Mouse (Mus musculus) embryonic fibroblast, embryonic 13.5 days (primary cell): ENCODE measurements around the gene Slc9a8. TPM values are rescaled to one million over a fixed set of nuclear protein-coding genes. Genes with fewer than 3 reads are reported as not detected.

Experiments used
- H3K27ac ChIP-seq: 2 replicates; pipeline ENCODE4 v1.5.1; 2012; ENCODE audit warnings: low read length, control low read depth, inconsistent platforms; ENCODE audit not compliant: insufficient read depth
- H3K4me1 ChIP-seq: 2 replicates; pipeline ENCODE4 v1.6.1; 2011; ENCODE audit warnings: low read length; ENCODE audit not compliant: control insufficient read depth, insufficient read depth
- H3K4me3 ChIP-seq: 2 replicates; pipeline ENCODE4 v1.5.1; 2011; ENCODE audit warnings: mild to moderate bottlenecking, control low read depth, low read length; ENCODE audit not compliant: insufficient read depth
- CTCF ChIP-seq: IDR thresholded peaks from 2 replicates; pipeline ENCODE4 v1.5.1; 2011; ENCODE audit warnings: mild to moderate bottlenecking, control low read depth, low read length, moderate library complexity, borderline replicate concordance; ENCODE audit not compliant: insufficient read depth
- POLR2A ChIP-seq: IDR thresholded peaks from 2 replicates; pipeline ENCODE4 v1.6.1; 2011; ENCODE audit warnings: low read depth, mild to moderate bottlenecking, control low read depth, low read length, moderate library complexity
- polyA plus RNA-seq: library from polyadenylated mRNA; stranded (reverse); fragments of >200 nt; gene quantifications from 2 replicates; pipeline ENCODE4 v1.2.4, GENCODE M21; 2011; ENCODE audit warnings: low read depth; ENCODE audit not compliant: missing spikeins, insufficient read length

The Slc9a8 gene
- polyA plus RNA-seq, 1 experiment: 38.0 TPM

DNA sequence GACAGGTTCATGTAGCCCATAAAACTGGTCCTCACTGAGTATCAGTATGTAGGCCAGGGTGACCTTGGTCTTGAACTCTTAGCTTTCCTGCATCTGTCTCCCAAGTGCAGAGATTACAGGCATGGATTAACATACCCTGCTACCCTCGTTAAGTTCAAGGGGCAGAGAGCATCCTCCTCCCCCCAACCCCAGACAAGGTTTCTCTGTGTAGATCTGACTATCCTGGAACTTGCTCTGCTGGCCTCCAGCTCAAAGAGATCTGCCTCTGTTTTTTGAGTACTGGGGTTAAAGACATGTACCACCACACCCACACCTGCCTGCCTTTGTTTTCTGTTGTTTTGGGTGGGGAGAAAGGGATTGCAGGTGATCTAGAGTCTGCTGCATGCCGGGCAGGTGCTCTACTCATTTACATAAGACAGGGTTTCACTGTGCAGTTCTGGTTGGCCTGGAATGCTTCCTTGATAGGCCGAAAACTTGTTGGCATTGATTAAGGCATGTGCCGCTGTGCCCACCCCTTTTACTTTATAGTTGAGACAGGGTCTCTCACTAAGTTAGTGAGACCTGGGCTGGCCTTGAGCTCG is 1.6 kb downstream of the Slc9a8 start:
- Histone ChIP-seq H3K27ac (no peak overlapping the region), H3K4me3 (no peak overlapping the region)
- TF ChIP-seq POLR2A (no peak), CTCF (no peak)

DNA sequence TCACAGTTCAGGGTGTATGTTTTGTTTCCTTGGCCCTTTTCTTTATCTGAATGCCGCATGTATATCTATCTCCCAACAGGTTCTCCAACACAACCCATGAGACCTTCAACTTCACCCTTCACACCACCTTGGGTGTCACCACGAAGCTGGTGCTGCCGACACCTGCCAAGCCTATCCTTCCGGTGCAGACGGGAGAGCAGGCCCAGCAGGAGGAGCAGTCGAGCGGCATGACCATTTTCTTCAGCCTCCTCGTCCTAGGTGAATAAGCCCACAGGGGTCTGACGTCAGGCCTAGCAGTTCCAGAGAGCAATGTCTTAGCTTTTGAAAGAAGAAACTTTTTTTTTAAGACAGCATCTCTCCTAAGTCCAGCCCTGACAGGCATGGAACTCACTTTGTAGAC is 2.5 kb downstream of the Slc9a8 start:
- peaks cover 4% of the 10 kb centered on the region for H3K4me1 ChIP-seq
- H3K27ac ChIP-seq: no peak overlapping the region
- TF ChIP-seq CTCF (no peak), POLR2A (no peak)
- H3K4me3 ChIP-seq: no peak overlapping the region

More for the DNA sequence above, 1.6 kb downstream of the Slc9a8 start:
- peaks cover 4% of the 10 kb centered on the region for H3K4me1 ChIP-seq

DNA sequence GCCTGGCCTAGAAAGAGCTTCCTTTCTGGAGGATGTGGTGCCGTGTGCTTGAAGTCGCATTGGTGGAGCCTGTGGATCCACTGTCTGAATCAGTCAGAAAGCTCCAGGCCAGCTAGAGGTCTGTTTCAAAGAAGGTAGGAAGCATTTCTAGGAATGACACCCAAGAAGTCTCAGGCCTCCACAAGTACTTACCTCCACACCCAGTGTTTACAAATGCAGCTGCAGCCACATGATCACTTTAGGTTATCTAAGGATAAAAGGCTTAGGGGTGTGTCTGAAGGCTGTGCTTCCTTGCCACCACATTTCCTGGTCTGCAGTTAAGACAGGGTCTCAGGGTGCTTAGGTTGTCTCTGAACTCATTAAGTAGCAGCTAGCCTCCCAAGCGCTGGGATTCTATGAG is 3.0 kb downstream of the Slc9a8 start:
- TF ChIP-seq CTCF (no peak), POLR2A (no peak)
- Histone ChIP-seq H3K27ac (no peak overlapping the region), H3K4me1 (peaks cover 4% of the 10 kb centered on the region), H3K4me3 (no peak overlapping the region)

DNA sequence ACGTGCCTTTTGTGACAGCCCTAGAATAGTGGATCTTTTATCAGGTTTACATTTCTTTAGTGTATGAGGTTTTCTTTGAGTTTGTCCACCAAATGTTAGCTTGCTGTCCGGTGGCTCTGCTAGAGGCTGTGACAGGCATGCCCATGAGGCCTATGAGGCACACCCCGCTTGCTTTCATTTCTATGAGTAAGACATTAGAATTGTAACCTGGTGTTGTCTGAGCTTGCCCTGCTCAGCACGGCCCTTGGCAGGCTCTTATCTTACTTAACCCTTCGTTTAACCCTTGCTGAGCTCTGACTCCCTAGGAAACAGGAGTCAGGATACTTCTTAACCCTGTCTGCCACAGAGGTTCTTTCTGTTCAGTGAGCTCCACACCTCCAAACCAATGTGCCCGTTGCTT is 3.9 kb downstream of the Slc9a8 start:
- H3K27ac ChIP-seq: no peak overlapping the region
- H3K4me1 ChIP-seq: peaks cover 4% of the 10 kb centered on the region
- no peak overlapping the region for H3K4me3 ChIP-seq
- no peak for TF ChIP-seq CTCF
- no peak for TF ChIP-seq POLR2A

DNA sequence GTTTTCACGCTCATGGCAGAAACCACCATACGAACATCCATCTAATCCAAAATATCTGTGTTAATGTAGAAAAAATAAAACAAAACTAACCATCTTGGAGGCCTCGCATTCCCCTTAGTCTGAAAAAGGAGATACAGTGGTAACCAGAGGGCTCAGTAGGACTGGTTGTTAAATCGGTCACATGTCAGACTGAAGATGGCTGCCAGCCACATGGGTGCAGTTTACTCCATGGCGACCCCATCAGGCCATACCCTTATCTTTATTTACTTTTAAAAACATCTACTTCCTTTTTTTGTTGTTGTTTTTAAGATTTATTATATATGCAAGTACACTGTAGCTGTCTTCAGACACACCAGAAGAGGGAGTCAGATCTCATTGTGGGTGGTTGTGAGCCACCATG is 8.1 kb downstream of the Slc9a8 start:
- no peak overlapping the region for H3K27ac ChIP-seq
- no peak for TF ChIP-seq POLR2A
- H3K4me1 ChIP-seq: no peaks in the 10 kb centered on the region
- no peak overlapping the region for H3K4me3 ChIP-seq

DNA sequence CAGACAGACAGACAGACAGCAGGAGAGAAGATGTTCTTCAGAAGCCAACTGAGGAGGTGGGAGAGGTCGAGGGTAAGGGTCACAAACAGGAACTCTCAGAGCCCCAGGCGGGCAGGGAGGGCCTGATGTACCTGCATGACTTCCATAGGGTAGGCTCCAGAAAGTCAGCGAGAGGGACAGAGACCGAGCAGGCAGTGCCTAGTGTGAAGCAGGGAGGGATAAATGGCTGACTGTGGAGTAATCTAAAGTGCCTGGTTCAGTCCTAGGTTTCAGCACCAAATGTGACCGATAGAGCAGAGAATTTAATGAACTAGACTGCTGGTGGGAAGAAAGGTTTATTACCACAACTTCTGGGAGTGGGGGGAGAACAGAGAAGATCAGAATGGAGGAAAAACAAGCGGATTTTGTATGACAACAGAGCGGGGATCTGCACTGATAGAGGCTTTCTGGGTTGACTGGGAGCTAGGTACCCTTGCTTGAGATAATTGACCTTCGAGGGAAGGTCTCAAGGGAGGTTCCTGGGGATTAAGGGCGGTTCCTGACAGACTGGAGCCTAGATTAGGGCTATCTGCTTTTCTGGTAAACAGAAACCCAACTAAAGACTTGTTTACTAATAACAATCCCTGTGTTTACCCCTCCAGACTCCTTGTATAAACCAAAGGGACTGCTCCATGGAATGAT is 9.4 kb downstream of the Slc9a8 start:
- Histone ChIP-seq H3K27ac (no peak overlapping the region), H3K4me1 (no peaks in the 10 kb centered on the region), H3K4me3 (no peak overlapping the region)
- TF ChIP-seq POLR2A (no peak), CTCF (no peak)

DNA sequence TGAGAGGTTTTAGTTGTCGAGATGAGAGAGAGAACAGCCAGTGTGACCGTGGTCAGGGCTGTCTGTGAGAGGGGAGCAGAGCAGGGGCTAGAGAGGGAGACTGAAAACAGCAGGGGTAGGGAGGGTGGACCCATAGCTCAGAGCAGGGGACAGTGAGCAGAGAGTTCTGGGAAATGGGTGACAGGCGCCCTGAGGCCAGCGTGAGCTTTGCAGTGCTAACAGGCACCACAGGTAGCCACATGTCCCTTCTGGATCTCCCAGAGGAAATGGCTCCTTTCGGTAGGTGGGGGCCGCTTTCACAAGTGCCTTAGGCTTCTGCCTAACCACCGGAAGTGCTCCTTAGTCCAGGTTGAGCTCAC is 9.9 kb downstream of the Slc9a8 start:
- H3K4me1 ChIP-seq: no peaks in the 10 kb centered on the region
- TF ChIP-seq POLR2A (no peak), CTCF (no peak)
- no peak overlapping the region for H3K27ac ChIP-seq
- no peak overlapping the region for H3K4me3 ChIP-seq

DNA sequence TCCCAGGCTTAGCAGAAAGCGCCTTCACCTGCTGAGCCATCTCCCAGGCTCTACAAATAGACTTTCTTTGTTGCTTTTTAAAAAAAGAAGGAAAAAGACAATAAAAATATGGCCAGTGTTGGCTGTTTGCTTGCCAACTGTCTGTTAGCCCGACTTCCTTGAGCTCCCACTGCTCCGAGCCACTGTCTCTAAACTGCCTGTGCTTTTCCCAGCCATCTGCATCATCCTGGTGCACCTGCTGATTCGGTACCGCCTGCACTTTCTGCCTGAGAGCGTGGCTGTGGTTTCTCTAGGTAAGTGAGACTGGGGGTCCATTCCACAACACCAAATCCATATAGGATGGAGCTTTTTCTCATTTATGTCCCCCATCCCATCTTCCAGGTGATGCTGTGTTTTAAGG is 13.1 kb downstream of the Slc9a8 start:
- TF ChIP-seq POLR2A (no peak), CTCF (no peak)
- H3K4me3 ChIP-seq: no peak overlapping the region
- H3K4me1 ChIP-seq: no peaks in the 10 kb centered on the region
- no peak overlapping the region for H3K27ac ChIP-seq

DNA sequence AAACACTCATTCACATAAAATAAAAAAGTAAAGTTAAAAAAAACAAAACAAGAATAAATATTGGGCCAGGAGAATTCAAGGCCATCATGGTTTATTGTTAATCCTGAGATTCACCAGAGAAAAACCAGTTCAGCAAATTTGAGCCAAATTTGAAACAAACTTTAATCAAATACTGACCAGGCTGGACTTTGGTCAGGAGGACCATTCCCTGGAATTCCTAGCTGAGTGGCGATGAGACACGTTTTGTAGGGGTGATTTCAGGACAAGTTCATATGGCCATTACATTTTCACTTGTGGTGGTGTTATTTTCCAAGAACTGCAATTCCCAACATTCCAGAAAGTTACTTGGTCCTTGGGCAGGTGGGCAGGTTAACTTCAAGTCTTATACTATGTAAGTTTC is 14.1 kb downstream of the Slc9a8 start:
- Histone ChIP-seq H3K4me3 (no peak overlapping the region), H3K4me1 (no peaks in the 10 kb centered on the region), H3K27ac (no peak overlapping the region)
- TF ChIP-seq CTCF: no peak
- TF ChIP-seq POLR2A: no peak

DNA sequence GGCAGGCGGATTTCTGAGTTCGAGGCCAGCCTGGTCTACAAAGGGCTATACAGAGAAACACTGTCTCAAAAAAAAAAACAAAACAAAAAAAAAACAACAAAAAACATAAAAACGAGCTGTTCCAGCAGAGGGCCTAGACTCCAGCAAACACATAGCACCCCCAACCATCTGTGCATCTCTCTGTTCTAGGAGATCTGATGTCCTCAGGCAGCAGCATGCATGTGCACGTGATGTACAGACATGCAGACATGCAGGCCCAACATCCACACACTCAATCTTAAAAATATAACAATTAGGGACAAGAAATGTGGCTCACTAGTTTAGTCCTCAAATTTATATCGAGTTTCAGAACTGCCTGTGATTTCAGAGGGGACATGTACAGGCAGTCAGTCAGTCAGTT is 14.9 kb downstream of the Slc9a8 start:
- Histone ChIP-seq H3K4me1 (no peaks in the 10 kb centered on the region), H3K27ac (no peak overlapping the region), H3K4me3 (no peak overlapping the region)
- no peak for TF ChIP-seq CTCF
- no peak for TF ChIP-seq POLR2A

DNA sequence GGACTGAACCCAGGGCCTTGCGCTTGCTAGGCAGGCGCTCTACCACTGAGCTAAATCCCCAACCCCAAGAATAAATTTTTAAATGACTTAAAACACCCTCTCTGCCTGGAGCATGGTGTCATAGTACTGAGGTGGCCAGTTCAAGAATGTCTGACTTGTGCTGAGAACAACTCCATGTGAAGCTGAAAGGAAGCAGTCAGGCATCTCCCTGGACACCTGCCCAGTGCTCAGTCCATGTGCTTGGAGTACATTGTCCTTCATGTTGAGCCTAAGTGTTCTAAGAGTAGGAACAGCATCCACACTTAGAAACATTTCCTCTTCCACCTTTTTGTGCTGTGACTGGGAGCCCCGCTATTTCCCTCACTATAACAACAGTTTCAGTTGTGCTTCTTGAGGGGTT is 17.9 kb downstream of the Slc9a8 start:
- no peak overlapping the region for H3K27ac ChIP-seq
- no peaks in the 10 kb centered on the region for H3K4me1 ChIP-seq

More for the DNA sequence above, 17.9 kb downstream of the Slc9a8 start:
- TF ChIP-seq POLR2A: no peak
- TF ChIP-seq CTCF: no peak
- no peak overlapping the region for H3K4me3 ChIP-seq
